Mouse (Mus musculus) telencephalon, adult 2 months (tissue): ENCODE measurements around the gene Camta2.

ENCODE experiments used
- DNase-seq: peaks from one replicate; pipeline ENCODE4 v3.0.0-alpha.2; 2011; ENCODE audit warnings: low read depth, low spot score

Camta2 gene

GRCm38 (mm10) chr11:70648512-70648911 lies 39.4 kb downstream of the Camta2 start:
- no peak for DNase-seq

DNA sequence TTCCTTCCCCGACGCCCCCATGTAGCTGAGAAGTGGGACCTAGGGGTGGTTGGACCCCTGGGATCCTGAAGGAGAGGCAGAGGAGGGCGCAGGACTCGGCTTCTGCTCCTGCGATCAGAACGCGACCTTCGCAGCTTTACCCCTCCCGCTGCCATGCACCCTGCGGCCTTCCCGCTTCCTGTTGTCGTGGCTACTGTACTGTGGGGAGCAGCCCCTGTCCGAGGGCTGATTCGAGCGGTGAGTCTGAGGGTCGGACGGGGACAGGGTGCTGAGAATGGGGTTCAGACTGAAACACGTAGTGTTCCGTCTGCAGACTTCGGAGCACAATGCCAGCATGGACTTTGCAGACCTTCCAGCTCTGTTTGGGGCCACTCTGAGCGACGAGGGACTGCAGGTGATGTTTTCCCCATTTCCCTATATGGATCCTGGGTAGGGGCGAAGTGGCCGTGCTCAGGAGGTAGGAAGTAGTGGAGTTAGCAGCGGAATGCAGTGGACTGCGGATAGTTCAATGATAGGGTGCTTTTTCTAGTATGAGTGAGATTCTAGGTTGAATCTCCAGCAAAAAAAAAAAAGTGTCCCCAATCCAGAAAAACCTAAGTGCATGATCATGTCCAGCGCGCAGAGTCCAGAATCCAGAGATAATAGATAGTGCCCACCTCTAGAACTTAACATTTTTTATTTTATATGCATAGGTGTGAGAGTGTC lies 40.0 kb downstream of the Camta2 start:
- no peak for DNase-seq

DNA sequence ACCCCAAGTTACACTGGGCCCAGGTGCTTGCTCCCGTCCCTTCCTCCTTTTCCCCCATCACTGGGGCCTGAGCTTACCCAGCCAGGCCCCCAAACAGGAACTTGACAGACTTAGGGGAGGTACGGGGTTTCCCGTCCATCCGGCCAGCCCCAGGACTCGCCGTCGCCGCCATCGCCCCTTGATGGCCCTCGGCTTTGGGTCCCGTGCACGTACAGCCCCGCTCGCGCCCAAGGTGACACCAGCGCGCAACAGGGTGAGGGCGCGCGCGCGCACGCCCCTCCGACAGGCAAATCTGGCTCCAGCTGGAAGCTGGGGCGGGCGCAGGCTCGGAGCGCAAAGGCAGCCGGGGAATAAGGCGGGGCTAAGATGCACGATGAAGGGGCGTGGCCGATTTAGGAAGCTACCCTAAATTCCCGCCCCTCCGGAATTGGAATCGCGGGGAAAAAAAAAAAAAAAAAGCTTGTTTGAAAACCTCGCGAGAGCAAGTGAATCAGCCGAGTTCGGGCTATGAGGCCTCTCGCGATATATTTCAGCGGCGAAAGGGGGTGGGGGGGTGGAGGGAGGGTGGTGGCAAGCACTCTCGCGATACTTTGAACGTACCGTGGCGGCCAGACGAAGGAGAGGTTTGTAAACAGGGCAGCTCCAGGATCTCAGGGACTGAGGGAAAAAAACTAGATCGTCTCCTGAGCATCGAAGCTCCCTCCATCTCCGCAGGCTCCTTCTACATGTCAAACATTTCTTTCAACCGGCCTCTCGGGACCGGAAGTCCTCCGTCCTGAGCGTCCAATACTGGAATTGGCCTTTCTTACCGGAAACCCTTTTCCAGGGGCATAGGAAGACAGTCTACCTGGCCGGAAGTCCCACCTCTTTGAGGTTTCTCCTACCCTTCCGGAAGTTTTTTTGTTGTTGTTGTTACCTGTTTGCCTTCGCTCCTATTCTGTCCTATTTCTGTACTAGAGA lies 40.9 kb downstream of the Camta2 start, which contains the start of the genes Rnf167 and Slc25a11:
Gene Rnf167, plus strand, starts transcription at position 545 of the 960 bp plus-strand sequence.
Gene Slc25a11, minus strand, starts transcription at position 789 of the 960 bp plus-strand sequence.
- peak; percentile 99 for DNase-seq

GRCm38 (mm10) chr11:70646259-70646555 lies 41.7 kb downstream of the Camta2 start:
- DNase-seq, result no peak

- no peak for DNase-seq
Measured at GRCm38 (mm10) chr11:70645461-70646258, 42.2 kb downstream of the Camta2 start.

DNA sequence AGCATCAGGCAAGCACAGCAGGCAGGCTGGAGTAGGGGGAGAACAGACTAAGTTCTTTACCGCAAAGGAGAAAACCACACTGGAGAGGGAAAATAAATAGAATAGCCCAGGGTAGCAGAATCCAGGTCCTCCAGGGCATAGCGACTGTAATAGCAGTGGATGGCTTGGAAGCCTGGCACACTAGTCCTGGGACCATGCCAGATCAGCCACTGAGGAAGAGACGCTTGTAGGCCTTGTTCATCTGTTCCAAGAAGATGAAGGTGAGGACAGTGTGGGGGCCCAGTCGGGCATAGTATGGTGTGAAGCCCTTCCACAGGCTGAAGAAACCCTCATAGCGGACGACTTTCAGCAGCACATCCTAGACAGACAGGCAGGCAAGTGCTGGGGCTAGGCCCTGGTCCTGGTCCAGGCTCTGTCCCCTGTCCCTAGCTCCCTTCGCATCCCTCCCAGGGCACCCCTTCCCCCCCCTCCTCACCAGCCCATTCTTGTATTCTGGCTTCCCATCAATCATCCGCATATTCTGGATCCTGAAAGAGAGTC lies 43.3 kb downstream of the Camta2 start:
- DNase-seq, result no peak

GRCm38 (mm10) chr11:70643051-70643450 lies 44.9 kb downstream of the Camta2 start:
- DNase-seq, result no peak

DNA sequence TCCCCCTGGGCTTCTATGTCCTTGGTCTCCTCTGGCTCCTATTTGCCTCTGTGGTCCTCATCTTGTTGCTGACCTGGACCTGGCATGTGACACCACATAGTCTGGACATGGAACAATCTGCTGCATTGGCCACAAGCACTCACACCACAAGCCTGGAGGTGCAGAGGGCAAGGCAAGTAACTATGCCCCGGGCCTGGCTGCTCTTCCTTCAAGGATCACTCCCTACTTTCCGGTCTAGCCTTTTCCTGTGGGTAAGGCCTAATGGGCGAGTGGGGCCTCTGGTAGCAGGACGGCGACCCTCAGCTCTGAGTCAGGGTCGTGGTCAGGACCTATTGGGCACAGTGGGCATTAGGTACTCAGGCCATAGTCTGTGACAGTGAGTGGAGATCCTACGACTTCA lies 46.7 kb downstream of the Camta2 start:
- no peak for DNase-seq

- DNase-seq, result no peak
Measured at GRCm38 (mm10) chr11:70639976-70640375, 47.9 kb downstream of the Camta2 start.

DNA sequence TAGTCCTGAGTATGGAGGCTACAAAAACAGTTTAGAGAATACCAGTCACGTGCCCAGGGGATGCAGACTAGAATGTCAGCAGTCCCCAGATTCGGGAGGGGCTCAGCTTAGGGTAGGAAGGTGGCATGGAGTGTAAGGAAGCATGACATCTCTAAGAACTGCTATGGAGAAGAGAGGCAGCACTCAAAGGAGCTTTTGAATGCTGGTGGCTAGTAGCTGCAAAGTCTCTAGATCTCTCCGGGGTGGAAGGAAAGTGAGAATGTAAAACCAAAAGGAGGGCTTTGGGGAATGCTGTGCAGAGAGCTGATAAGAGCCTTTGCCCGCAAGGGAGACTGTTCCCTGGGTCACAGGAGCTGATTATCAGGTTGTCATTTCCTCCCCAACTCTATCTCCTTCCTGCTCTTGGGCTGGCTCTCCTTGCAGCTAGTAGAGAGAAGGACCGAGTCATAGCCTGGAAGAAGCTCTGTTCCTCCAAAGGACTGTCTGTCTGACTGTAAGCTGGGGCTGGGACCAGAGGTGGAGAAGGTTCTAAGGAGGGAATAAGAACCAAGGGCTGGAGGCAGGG lies 49.1 kb downstream of the Camta2 start, which contains the start of gene Gp1ba:
Gene Gp1ba, plus strand, starts transcription at position 409 of the 565 bp plus-strand sequence.
- no peak for DNase-seq

DNA sequence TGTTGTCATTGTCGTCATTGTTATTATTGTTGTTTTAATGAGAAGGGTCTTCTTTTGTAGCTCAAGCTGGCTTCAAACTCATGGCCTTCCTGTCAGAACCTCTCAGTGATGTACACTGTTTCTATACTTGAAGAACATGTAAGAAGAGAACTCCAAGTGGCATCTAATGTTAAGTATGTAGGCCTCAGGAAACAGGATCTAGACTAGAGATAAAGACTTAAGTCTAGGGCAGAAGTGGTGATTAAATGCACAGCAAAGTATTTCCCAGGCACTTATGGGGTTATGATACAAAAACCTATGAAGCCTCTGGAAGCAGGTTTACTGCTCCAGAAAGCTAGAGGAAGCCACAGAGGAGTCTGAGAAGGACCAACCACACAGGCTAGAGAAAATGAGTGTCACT lies 49.6 kb downstream of the Camta2 start:
- DNase-seq, result no peak

DNA sequence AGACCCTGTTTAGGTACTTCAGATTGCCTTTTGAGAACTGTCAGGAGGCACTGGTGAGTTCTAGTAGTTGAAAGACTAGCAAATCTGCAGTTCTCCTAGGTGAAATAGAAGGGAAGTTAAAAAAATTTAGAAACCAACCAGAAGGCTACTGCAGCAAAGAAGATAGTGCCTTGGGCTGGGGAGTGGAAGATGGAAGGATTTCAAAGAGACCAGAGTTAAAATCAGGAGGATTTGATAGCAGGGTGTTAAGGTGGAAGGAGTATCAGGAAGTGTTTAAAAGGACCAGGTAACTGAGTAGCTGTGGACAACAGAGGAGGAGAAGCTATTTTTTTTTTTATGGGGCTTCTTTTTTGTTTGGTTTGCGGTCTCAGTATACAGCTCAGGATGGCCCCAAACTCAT lies 50.1 kb downstream of the Camta2 start:
- no peak for DNase-seq

- DNase-seq, result no peak
Measured at GRCm38 (mm10) chr11:70635601-70636000, 52.3 kb downstream of the Camta2 start.

GRCm38 (mm10) chr11:70630129-70630528 lies 57.8 kb downstream of the Camta2 start:
- DNase-seq, result no peak

- DNase-seq, result no peak
Measured at GRCm38 (mm10) chr11:70629557-70629956, 58.3 kb downstream of the Camta2 start.

DNA sequence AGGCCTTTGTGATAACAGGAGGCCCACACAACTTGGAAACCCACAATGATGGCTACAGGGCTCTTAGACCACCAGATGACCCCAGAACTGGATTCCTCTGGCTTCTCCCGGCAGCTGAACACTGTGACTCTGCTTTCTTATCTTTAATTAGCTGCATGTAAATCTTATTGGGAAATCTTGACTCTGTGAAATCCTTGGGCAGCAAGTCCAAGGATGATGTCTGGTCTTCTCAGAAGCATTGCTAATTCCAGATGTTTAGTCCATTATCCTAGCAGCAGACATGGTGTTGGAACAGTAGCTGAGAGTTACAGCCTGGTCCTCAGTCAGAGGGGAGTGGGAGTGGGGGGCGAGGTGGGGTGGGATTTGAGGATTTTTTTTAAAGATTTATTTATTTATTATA lies 59.5 kb downstream of the Camta2 start:
- no peak for DNase-seq

DNA sequence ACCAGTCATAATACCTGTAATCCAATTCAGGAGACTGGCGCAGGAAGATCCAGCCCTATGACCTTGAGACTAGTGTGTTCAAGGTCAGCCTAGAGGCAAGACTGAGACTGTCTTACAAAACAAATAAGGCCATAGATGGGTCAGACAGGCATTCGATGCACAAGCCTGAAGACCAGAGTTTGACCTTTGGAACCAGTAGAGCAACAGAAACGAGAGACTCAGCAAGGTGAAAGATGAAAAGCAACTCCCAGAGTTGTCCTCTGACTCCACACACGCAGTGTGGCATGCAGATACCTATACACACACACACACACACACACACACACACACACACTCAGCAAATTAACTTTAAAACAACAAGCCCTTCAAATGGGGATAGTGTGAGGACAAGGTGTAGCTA lies 61.0 kb downstream of the Camta2 start:
- DNase-seq, result no peak

DNA sequence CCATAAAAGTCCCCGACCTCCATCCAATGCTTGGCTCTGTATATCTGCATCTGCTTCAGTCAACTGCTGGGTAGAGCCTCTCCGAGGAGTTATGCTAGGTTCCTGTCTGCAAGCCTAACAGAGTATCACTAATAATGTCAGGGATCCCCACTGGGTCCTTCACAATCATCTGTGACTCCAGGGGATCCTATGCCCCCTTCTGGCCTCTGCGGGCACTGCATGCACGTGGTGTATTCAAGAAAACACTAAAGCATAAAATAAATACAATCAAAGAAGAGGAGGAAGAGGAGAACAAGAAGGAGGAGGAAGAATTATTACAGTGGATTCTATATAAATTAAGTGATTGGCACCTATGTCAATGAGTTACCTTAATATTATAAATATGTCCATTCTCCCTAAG lies 62.4 kb downstream of the Camta2 start:
- no peak for DNase-seq

GRCm38 (mm10) chr11:70623053-70623742 lies 64.7 kb downstream of the Camta2 start:
- DNase-seq, result no peak

DNA sequence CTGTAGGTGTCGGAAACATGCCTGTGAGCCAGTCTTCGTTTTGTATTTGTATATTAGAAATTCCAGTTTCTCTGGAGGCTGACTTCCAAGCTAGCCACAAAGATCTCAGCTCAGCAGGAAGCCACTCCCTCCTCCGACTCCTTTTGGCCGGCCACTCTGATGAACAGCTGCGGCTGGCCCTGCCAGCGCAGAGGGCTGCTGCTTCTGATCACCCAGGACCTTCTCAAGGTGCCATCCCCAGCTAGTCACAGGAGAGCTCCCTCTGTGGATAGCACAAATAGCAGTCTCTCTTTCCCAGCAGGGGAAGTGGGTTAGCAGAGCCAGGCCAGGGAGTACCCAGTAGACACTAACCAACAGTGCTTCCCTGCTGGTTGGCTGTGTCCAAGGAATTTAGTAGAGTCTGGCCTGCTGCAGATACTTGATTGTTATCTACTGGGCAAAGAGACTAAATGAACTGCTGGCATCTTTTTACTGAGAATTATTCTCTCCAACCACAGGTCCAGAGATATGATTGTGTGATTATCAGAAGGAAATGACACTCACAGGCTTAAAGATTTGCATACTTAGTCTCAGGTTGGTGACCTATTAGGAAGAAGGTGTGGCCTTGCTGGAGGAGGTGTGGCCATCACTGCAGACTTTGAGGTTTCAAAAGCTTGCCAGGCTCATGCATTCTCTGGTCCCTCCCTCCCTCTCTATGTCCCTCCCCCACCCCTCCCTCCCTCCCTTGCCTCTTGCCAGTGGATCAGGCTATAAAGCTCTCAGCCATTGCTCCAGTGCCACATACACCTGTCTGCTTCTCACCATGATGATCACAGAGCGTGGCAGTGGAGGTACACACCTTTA lies 65.7 kb downstream of the Camta2 start:
- DNase-seq, result no peak
